Mouse (Mus musculus): Measurements from ENCODE around the gene AB124611.
"Not testable (repeated sequence)": the region's sequence is repeated elsewhere in the genome, so short reads cannot be mapped to it uniquely, and the experiment has no call there.

AB124611 gene

GRCm38 (mm10) chr9:21510689-21511015 is 15.3 kb upstream of the AB124611 start:
- Histone ChIP-seq H3K9me3 (ENCODE audit: low read length) (peaks cover 8% of the 10 kb centered on the region), H3K36me3 (ENCODE audit: insufficient read depth, low read length) (peaks cover 36% of the 10 kb centered on the region), H3K4me3 (replicated peaks; ENCODE audit: low read length) (peak overlapping the region; percentile 93), H3K4me1 (replicated peaks; ENCODE audit: low read depth, low read length) (peaks cover 62% of the 10 kb centered on the region), H3K27me3 (ENCODE audit: insufficient read depth, low read length) (no peaks in the 10 kb centered on the region)
- TF ChIP-seq NANOG (IDR thresholded peaks at IDR 0.05; ENCODE audit: borderline replicate concordance, low read length) = no peak
- TF ChIP-seq POU5F1 (IDR thresholded peaks at IDR 0.05; ENCODE audit: borderline replicate concordance, low read length) = no peak
- TF ChIP-seq CTCF (conservative IDR thresholded peaks at IDR 0.05; ENCODE audit: low read length) = no peak

GRCm38 (mm10) chr9:21511052-21511451 is 14.9 kb upstream of the AB124611 start:
- no peak for TF ChIP-seq POU5F1 (IDR thresholded peaks at IDR 0.05; ENCODE audit: borderline replicate concordance, low read length)
- no peak for TF ChIP-seq CTCF (conservative IDR thresholded peaks at IDR 0.05; ENCODE audit: low read length)
- TF ChIP-seq NANOG (IDR thresholded peaks at IDR 0.05; ENCODE audit: borderline replicate concordance, low read length) = no peak
- Histone ChIP-seq H3K4me1 (replicated peaks; ENCODE audit: low read depth, low read length) (peaks cover 62% of the 10 kb centered on the region), H3K9me3 (ENCODE audit: low read length) (peaks cover 8% of the 10 kb centered on the region), H3K27me3 (ENCODE audit: insufficient read depth, low read length) (no peaks in the 10 kb centered on the region), H3K4me3 (replicated peaks; ENCODE audit: low read length) (peak overlapping the region; percentile 93), H3K36me3 (ENCODE audit: insufficient read depth, low read length) (peaks cover 32% of the 10 kb centered on the region)

GRCm38 (mm10) chr9:21513466-21513865 is 12.5 kb upstream of the AB124611 start:
- H3K4me1 ChIP-seq (replicated peaks; ENCODE audit: low read depth, low read length) = peaks cover 47% of the 10 kb centered on the region

GRCm38 (mm10) chr9:21517947-21518495 is 8.0 kb upstream of the AB124611 start:
- peaks cover 15% of the 10 kb centered on the region for H3K9me3 ChIP-seq (ENCODE audit: low read length)
- no peak for TF ChIP-seq POU5F1 (IDR thresholded peaks at IDR 0.05; ENCODE audit: borderline replicate concordance, low read length)
- no peak for TF ChIP-seq NANOG (IDR thresholded peaks at IDR 0.05; ENCODE audit: borderline replicate concordance, low read length)
- TF ChIP-seq CTCF (conservative IDR thresholded peaks at IDR 0.05; ENCODE audit: low read length) = no peak
- H3K27me3 ChIP-seq (ENCODE audit: insufficient read depth, low read length) = no peaks in the 10 kb centered on the region
- peaks cover 25% of the 10 kb centered on the region for H3K4me1 ChIP-seq (replicated peaks; ENCODE audit: low read depth, low read length)
- no peak overlapping the region for H3K4me3 ChIP-seq (replicated peaks; ENCODE audit: low read length)
- no peaks in the 10 kb centered on the region for H3K36me3 ChIP-seq (ENCODE audit: insufficient read depth, low read length)

More at GRCm38 (mm10) chr9:21513466-21513865, 12.5 kb upstream of the AB124611 start:
- Histone ChIP-seq H3K27me3 (ENCODE audit: insufficient read depth, low read length) (no peaks in the 10 kb centered on the region), H3K36me3 (ENCODE audit: insufficient read depth, low read length) (peaks cover 8% of the 10 kb centered on the region), H3K9me3 (ENCODE audit: low read length) (peaks cover 8% of the 10 kb centered on the region), H3K4me3 (replicated peaks; ENCODE audit: low read length) (no peak overlapping the region)
- TF ChIP-seq NANOG (IDR thresholded peaks at IDR 0.05; ENCODE audit: borderline replicate concordance, low read length) (no peak), CTCF (conservative IDR thresholded peaks at IDR 0.05; ENCODE audit: low read length) (no peak), POU5F1 (IDR thresholded peaks at IDR 0.05; ENCODE audit: borderline replicate concordance, low read length) (no peak)

- H3K4me3 ChIP-seq (replicated peaks; ENCODE audit: low read length); H3K9me3 ChIP-seq (ENCODE audit: low read length): not testable (repeated sequence)
Observed at GRCm38 (mm10) chr9:21518690-21519089, 7.3 kb upstream of the AB124611 start.

GRCm38 (mm10) chr9:21525142-21525936 is 637 bp upstream of the AB124611 start:
- Histone ChIP-seq H3K27me3 (ENCODE audit: insufficient read depth, low read length) (peaks cover 3% of the 10 kb centered on the region; the same call in 1 of the 2 replicates), H3K4me1 (replicated peaks; ENCODE audit: low read depth, low read length) (peaks cover 9% of the 10 kb centered on the region), H3K9me3 (ENCODE audit: low read length) (peaks cover 14% of the 10 kb centered on the region), H3K4me3 (replicated peaks; ENCODE audit: low read length) (no peak overlapping the region), H3K36me3 (ENCODE audit: insufficient read depth, low read length) (no peaks in the 10 kb centered on the region)
- TF ChIP-seq CTCF (conservative IDR thresholded peaks at IDR 0.05; ENCODE audit: low read length) = no peak
- no peak for TF ChIP-seq NANOG (IDR thresholded peaks at IDR 0.05; ENCODE audit: borderline replicate concordance, low read length)
- TF ChIP-seq POU5F1 (IDR thresholded peaks at IDR 0.05; ENCODE audit: borderline replicate concordance, low read length) = no peak

More at GRCm38 (mm10) chr9:21518690-21519089, 7.3 kb upstream of the AB124611 start:
- H3K27me3 ChIP-seq (ENCODE audit: insufficient read depth, low read length); H3K36me3 ChIP-seq (ENCODE audit: insufficient read depth, low read length): not testable (repeated sequence)
- H3K4me1 ChIP-seq (replicated peaks; ENCODE audit: low read depth, low read length) = peaks cover 25% of the 10 kb centered on the region

GRCm38 (mm10) chr9:21526634-21526944 is 613 bp downstream of the AB124611 start:
- H3K4me3 ChIP-seq (replicated peaks; ENCODE audit: low read length) = no peak overlapping the region
- H3K27me3 ChIP-seq (ENCODE audit: insufficient read depth, low read length) = peaks cover 3% of the 10 kb centered on the region; the same call in 1 of the 2 replicates
- no peaks in the 10 kb centered on the region for H3K36me3 ChIP-seq (ENCODE audit: insufficient read depth, low read length)
- H3K4me1 ChIP-seq (replicated peaks; ENCODE audit: low read depth, low read length) = peaks cover 9% of the 10 kb centered on the region
- TF ChIP-seq NANOG (IDR thresholded peaks at IDR 0.05; ENCODE audit: borderline replicate concordance, low read length) (no peak), POU5F1 (IDR thresholded peaks at IDR 0.05; ENCODE audit: borderline replicate concordance, low read length) (no peak), CTCF (conservative IDR thresholded peaks at IDR 0.05; ENCODE audit: low read length) (no peak)
- H3K9me3 ChIP-seq (ENCODE audit: low read length) = peaks cover 14% of the 10 kb centered on the region

GRCm38 (mm10) chr9:21527100-21527801 is 1.3 kb downstream of the AB124611 start:
- Histone ChIP-seq H3K27me3 (ENCODE audit: insufficient read depth, low read length) (peaks cover 3% of the 10 kb centered on the region; the same call in 1 of the 2 replicates), H3K9me3 (ENCODE audit: low read length) (peaks cover 9% of the 10 kb centered on the region), H3K36me3 (ENCODE audit: insufficient read depth, low read length) (no peaks in the 10 kb centered on the region), H3K4me1 (replicated peaks; ENCODE audit: low read depth, low read length) (peaks cover 9% of the 10 kb centered on the region), H3K4me3 (replicated peaks; ENCODE audit: low read length) (no peak overlapping the region)
- no peak for TF ChIP-seq CTCF (conservative IDR thresholded peaks at IDR 0.05; ENCODE audit: low read length)

Data from E14TG2a.4 (cell line).